Mouse (Mus musculus): Measurements from ENCODE around the gene Rasal2. TPM values are rescaled to one million over a fixed set of nuclear protein-coding genes. Genes with fewer than 3 reads are reported as not detected.
"Not testable (repeated sequence)": the region's sequence is repeated elsewhere in the genome, so short reads cannot be mapped to it uniquely, and the experiment has no call there.

The Rasal2 gene
- polyA plus RNA-seq, 1 experiment = 0.10 TPM

- TF ChIP-seq GATA1 (IDR thresholded peaks at IDR 0.05; ENCODE audit: borderline replicate concordance, low read length) (no peak), FLI1 (IDR thresholded peaks at IDR 0.05; ENCODE audit: low read length) (no peak)
- Histone ChIP-seq H3K4me3 (replicated peaks) (no peak overlapping the region), H3K9me3 (no peaks in the 10 kb centered on the region), H3K27me3 (replicated peaks) (no peaks in the 10 kb centered on the region), H3K4me1 (no peaks in the 10 kb centered on the region), H3K36me3 (replicated peaks; ENCODE audit: low read length) (no peaks in the 10 kb centered on the region)
Measured at GRCm38 (mm10) chr1:157253600-157254490, 158.6 kb downstream of the Rasal2 start.

- TF ChIP-seq FLI1 (IDR thresholded peaks at IDR 0.05; ENCODE audit: low read length) (no peak), GATA1 (IDR thresholded peaks at IDR 0.05; ENCODE audit: borderline replicate concordance, low read length) (no peak)
- Histone ChIP-seq H3K27me3 (replicated peaks) (no peaks in the 10 kb centered on the region), H3K4me3 (replicated peaks) (no peak overlapping the region), H3K9me3 (no peaks in the 10 kb centered on the region), H3K36me3 (replicated peaks; ENCODE audit: low read length) (no peaks in the 10 kb centered on the region), H3K4me1 (no peaks in the 10 kb centered on the region)
Measured at GRCm38 (mm10) chr1:157248112-157248511, 164.3 kb downstream of the Rasal2 start.

- Histone ChIP-seq H3K27me3 (replicated peaks) (no peaks in the 10 kb centered on the region), H3K9me3 (no peaks in the 10 kb centered on the region), H3K4me1 (no peaks in the 10 kb centered on the region), H3K4me3 (replicated peaks) (no peak overlapping the region), H3K36me3 (replicated peaks; ENCODE audit: low read length) (no peaks in the 10 kb centered on the region)
- TF ChIP-seq FLI1 (IDR thresholded peaks at IDR 0.05; ENCODE audit: low read length) (no peak), GATA1 (IDR thresholded peaks at IDR 0.05; ENCODE audit: borderline replicate concordance, low read length) (no peak)
Measured at GRCm38 (mm10) chr1:157247341-157247740, 165.1 kb downstream of the Rasal2 start.

- no peak overlapping the region for H3K4me3 ChIP-seq (replicated peaks)
- no peak for TF ChIP-seq FLI1 (IDR thresholded peaks at IDR 0.05; ENCODE audit: low read length)
- TF ChIP-seq GATA1 (IDR thresholded peaks at IDR 0.05; ENCODE audit: borderline replicate concordance, low read length) = no peak
- no peaks in the 10 kb centered on the region for H3K4me1 ChIP-seq
- no peaks in the 10 kb centered on the region for H3K9me3 ChIP-seq
- H3K27me3 ChIP-seq (replicated peaks) = no peaks in the 10 kb centered on the region
- no peaks in the 10 kb centered on the region for H3K36me3 ChIP-seq (replicated peaks; ENCODE audit: low read length)
Measured at GRCm38 (mm10) chr1:157246779-157247178, 165.6 kb downstream of the Rasal2 start.

GRCm38 (mm10) chr1:157244453-157244790 is 168.0 kb downstream of the Rasal2 start:
- no peak overlapping the region for H3K4me3 ChIP-seq (replicated peaks)
- no peak for TF ChIP-seq FLI1 (IDR thresholded peaks at IDR 0.05; ENCODE audit: low read length)
- no peak for TF ChIP-seq GATA1 (IDR thresholded peaks at IDR 0.05; ENCODE audit: borderline replicate concordance, low read length)

GRCm38 (mm10) chr1:157243576-157244452 is 168.6 kb downstream of the Rasal2 start:
- Histone ChIP-seq H3K4me1 (no peaks in the 10 kb centered on the region), H3K27me3 (replicated peaks) (no peaks in the 10 kb centered on the region), H3K4me3 (replicated peaks) (no peak overlapping the region), H3K36me3 (replicated peaks; ENCODE audit: low read length) (no peaks in the 10 kb centered on the region), H3K9me3 (no peaks in the 10 kb centered on the region)
- no peak for TF ChIP-seq GATA1 (IDR thresholded peaks at IDR 0.05; ENCODE audit: borderline replicate concordance, low read length)
- TF ChIP-seq FLI1 (IDR thresholded peaks at IDR 0.05; ENCODE audit: low read length) = no peak

More at GRCm38 (mm10) chr1:157244453-157244790, 168.0 kb downstream of the Rasal2 start:
- H3K27me3 ChIP-seq (replicated peaks) = no peaks in the 10 kb centered on the region
- no peaks in the 10 kb centered on the region for H3K36me3 ChIP-seq (replicated peaks; ENCODE audit: low read length)
- no peaks in the 10 kb centered on the region for H3K9me3 ChIP-seq
- H3K4me1 ChIP-seq = no peaks in the 10 kb centered on the region

- H3K27me3 ChIP-seq (replicated peaks) = no peaks in the 10 kb centered on the region
- H3K4me3 ChIP-seq (replicated peaks) = no peak overlapping the region
- TF ChIP-seq GATA1 (IDR thresholded peaks at IDR 0.05; ENCODE audit: borderline replicate concordance, low read length) = no peak
- no peaks in the 10 kb centered on the region for H3K9me3 ChIP-seq
- H3K36me3 ChIP-seq (replicated peaks; ENCODE audit: low read length) = no peaks in the 10 kb centered on the region
- no peaks in the 10 kb centered on the region for H3K4me1 ChIP-seq
Measured at GRCm38 (mm10) chr1:157239687-157240086, 172.7 kb downstream of the Rasal2 start.

GRCm38 (mm10) chr1:157236650-157237344 is 175.6 kb downstream of the Rasal2 start:
- H3K4me1 ChIP-seq; H3K27me3 ChIP-seq (replicated peaks); H3K9me3 ChIP-seq; H3K36me3 ChIP-seq (replicated peaks; ENCODE audit: low read length); H3K4me3 ChIP-seq (replicated peaks): not testable (repeated sequence)

- Histone ChIP-seq H3K27me3 (replicated peaks) (no peaks in the 10 kb centered on the region), H3K4me3 (replicated peaks) (no peak overlapping the region), H3K36me3 (replicated peaks; ENCODE audit: low read length) (no peaks in the 10 kb centered on the region), H3K9me3 (no peaks in the 10 kb centered on the region), H3K4me1 (peaks cover 7% of the 10 kb centered on the region)
- no peak for TF ChIP-seq GATA1 (IDR thresholded peaks at IDR 0.05; ENCODE audit: borderline replicate concordance, low read length)
Measured at GRCm38 (mm10) chr1:157233451-157233850, 178.9 kb downstream of the Rasal2 start.

Data from megakaryocyte, embryonic 14.5 days (primary cell).